Mouse (Mus musculus) right cerebral cortex, adult 18-20 months (tissue): Measurements from ENCODE around the gene Taf12.
"Not testable (repeated sequence)": the region's sequence is repeated elsewhere in the genome, so short reads cannot be mapped to it uniquely, and the experiment has no call there.

Experiments
- DNase-seq: peaks from one replicate; pipeline ENCODE4 v3.0.0; 2022; ENCODE audit warnings: mixed read lengths

Taf12 gene

GRCm38 (mm10) chr4:132273166-132273565 lies 1.0 kb upstream of the Taf12 start:
- no peak for DNase-seq

- DNase-seq = no peak
These were observed 1.8 kb downstream of the Taf12 start for GRCm38 (mm10) chr4:132275949-132276348.

- not testable (repeated sequence) for DNase-seq
These were observed 14.7 kb downstream of the Taf12 start for GRCm38 (mm10) chr4:132288840-132289239.

GRCm38 (mm10) chr4:132291056-132291455 lies 16.9 kb downstream of the Taf12 start:
- DNase-seq = no peak

- DNase-seq = no peak
These were observed 17.6 kb downstream of the Taf12 start for GRCm38 (mm10) chr4:132291624-132292335.

DNA sequence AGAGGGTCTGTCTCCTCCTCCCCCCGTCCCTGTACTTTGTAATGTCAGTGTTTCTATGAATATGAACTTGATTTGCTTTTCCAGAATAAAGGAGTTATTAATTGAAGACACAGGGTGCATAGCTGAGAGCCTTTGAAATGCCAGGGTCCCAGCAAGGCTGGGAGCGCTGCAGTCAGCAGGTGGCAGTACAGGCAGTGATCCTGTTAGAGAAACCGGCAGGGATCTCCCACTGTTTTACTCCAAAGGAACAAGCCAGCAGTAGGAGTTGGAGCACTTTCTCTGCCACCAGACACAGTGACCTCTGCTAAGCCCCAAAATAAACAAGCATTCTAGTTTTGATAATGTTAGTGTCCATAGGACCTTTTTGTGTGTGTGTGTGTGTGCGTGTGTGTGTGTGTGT lies 18.8 kb downstream of the Taf12 start:
- no peak for DNase-seq

DNA sequence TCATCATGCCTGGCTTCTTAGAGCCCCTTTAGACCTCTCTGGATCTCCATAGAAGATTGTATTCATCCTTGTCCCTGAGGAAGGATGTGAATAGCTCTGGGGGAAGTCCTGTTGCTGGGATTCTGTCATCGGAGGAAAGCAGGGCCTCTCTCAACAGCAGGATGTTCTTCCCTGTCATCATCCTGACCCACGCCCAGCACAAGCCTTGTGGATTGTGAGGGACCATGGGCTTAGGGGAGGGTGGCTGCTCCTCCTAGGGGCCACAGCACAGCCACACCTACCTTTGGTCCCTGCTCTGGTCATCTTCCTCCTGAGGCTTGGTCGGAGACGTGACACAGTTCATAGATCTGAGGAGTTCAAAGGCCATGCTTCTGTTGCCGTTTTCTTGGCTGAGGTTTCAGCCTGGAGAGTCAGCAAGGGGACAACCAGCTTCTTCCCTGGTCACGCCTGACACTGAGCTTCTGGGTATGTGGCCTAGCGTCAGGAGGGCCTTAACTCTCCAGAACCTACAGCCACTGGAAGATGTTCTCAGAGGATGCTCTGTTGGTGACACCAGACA lies 19.6 kb downstream of the Taf12 start:
- no peak for DNase-seq

DNA sequence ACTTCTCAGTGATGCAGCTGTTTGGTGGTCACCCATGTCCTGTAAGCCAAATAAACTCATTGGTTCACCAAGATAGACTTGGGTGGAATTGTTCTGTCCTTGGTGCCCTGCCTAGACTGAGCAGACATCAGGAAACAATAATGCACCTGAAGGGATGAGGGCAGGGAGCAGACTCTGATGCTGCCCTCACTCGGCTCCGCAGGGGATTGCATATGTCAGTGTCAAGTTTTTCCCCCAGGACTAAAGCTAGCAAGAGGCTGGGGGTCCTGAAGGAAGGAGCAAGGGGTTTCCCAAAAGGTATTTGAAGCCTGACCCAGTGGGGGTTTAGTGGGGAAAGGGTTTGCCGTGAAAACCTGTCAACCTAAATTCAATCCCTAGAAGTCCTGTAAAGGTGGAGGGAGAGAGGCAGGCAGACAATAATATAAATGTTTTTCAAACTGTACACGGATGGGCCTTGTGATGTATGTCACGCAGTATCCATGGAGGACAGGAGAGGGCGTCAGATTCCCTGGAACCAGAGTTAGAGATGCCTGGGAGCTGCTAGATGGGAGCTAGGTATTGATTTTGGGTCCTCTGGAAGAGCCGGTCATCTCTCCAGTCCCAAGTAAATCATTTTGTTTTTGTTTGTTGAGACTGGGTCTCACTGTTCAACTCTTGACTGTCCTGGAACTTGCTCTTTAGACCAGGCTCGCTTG lies 21.7 kb downstream of the Taf12 start:
- no peak for DNase-seq

DNA sequence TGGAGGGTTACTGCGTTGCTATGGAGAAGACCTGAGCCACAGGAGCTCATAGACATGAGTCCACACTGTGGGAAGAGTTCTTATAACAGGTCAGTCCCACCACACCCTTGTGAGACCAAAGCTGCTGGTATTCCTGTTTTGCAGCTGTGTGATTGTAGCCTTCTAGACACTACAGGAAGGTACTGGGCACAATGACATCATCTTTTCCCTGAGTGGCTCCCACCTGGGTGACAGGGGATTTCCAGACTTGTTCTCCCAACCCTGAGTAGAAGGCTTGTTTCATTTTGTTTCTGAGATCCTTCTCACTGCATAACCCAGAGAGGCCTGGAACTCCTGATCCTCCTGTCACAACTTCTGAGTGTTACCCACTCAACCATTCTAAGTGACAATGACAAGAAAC lies 25.7 kb downstream of the Taf12 start:
- DNase-seq = no peak

GRCm38 (mm10) chr4:132301486-132301885 lies 27.3 kb downstream of the Taf12 start:
- DNase-seq = no peak

- DNase-seq = no peak
These were observed 28.1 kb downstream of the Taf12 start for GRCm38 (mm10) chr4:132301965-132302938.

GRCm38 (mm10) chr4:132302939-132303479 lies 28.8 kb downstream of the Taf12 start, which contains the start of gene Rab42:
Gene Rab42, minus strand, starts transcription at chr4:132303385.
- peak; percentile 77 for DNase-seq

DNA sequence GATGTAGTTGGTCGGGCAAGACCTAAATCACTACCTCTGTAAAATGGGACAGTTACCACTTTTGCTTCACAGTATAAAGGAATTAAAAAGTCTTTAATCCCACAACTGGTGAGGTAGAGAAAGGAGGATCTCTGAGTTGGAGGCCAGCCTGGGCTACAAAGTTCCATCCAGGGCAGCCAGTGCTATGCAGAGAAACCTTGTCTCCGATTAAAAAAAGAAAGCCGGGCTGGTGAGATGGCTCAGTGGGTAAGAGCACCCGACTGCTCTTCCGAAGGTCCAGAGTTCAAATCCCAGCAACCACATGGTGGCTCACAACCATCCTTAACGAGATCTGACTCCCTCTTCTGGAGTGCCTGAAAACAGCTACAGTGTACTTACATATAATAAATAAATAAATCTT lies 29.3 kb downstream of the Taf12 start:
- not testable (repeated sequence) for DNase-seq

DNA sequence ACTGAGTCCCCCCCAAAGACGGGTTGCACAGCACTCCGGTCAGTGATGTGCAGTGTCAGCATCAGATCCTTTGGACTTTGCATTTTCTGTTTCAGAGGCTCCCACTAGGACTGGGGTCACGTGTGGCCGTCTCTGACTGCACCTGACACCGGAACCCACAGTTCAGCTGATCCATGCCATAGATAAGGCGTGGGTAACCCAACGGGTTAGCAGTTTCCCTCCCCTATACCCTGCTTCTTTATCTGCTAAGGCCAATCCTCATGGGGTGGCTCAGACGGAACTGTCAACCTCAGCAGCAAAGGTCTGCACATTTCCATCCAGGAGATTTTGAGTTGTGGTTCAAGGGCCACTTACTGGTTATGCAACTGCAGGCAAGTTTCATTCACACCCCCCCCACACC lies 31.1 kb downstream of the Taf12 start:
- DNase-seq = no peak

DNA sequence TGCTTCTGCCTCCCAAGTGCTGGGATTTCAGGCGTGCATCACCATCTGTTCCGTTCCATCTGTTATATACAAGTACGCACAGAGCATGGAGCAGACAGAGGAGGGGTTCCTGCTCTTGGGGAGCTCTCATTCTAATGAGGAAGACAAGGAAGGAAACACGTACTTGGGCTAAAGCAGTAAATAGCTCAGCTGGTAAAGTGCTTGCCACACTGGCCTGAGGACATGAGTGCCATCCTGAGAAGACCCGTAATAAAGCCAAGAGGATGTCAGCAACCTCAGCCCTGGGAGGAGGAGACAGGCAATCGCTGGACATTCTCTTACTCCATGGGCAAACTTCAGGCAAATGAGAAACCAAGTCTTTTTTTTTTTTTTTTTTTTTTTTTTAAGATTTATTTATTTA lies 31.8 kb downstream of the Taf12 start:
- no peak for DNase-seq

DNA sequence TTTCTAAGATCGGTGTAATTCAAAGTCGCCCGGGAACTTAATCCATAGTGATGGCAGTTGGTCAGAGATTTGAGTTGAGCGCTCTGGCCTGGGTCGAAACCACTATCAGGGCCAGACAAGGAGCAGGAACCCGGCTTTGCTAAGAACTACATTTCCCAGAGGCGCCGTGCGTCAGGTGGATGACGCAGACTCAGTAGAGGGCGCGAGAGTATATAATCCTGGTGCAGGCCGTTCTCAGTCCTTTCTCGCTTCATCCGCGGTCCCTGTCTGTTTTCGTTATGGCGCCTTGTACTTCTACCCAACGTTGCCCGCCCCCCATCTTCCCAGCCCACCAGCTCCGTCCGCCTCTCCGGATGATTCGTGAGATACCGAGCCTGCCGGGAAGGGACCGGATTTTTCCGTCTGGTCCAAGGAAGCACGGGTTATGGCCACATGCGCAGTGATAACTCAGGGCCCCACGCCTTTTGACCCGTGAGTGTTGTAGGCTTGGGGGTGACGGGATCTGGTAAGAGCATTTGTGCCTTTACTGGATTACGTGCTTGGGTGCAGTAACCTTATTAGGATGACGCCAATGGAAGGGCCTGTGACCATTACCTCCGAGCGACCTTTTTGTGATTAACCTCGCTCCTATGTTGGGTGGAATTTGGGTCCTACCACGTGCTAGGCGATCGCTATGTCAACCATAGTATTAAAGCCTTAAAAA lies 34.4 kb downstream of the Taf12 start:
- peak; percentile 93 for DNase-seq

GRCm38 (mm10) chr4:132309140-132309848 lies 35.1 kb downstream of the Taf12 start:
- DNase-seq = no peak

DNA sequence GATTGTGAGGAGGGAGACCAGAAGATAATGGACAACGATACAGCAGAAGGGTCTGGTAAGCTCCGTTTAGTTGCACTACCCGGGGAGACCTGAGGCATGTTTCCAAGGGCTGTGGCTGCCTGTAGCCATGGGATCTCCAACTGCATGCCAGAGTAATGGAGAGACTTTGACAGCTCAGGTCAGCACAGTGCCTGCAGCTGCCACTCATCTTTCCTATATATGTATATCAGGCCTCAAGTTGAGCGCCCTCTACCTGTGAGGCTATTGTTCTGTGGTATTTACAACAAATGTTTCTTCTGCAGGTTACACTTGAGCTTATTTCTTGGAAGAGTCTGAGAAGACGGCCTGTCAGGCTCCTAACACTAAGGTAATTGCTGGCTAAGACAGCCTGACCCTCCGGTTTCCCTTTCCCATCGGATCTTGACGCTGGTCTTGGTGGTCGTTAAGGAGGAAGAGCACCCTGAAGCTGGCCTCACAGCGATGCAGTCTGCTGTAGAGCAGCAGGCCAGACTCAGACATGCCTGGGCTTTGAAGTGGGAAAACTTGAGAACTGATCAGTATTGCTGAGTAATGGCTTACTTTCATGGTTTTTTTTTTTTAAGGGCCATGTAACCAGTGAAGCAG lies 35.8 kb downstream of the Taf12 start:
- DNase-seq = no peak

DNA sequence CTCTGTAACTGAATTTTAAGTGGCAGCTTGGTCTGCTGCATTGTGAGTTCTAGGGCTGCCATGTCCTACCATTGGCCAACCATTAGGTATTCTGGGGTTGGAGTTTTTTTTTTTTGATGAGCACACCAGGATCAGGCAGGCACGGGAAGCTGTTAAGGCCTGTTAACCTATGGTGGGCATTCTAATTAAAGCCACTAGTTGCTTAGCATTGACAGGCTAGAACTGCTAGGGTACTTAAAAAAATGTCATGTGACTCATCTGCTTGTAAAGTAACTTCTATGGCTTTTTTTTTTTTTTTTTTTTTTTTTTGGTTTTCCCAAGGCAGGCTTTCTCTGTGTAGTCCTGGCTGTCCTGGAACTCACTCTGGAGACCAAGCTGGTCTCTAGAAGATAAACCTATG lies 37.0 kb downstream of the Taf12 start:
- no peak for DNase-seq

- no peak for DNase-seq
These were observed 37.6 kb downstream of the Taf12 start for GRCm38 (mm10) chr4:132311801-132312200.

DNA sequence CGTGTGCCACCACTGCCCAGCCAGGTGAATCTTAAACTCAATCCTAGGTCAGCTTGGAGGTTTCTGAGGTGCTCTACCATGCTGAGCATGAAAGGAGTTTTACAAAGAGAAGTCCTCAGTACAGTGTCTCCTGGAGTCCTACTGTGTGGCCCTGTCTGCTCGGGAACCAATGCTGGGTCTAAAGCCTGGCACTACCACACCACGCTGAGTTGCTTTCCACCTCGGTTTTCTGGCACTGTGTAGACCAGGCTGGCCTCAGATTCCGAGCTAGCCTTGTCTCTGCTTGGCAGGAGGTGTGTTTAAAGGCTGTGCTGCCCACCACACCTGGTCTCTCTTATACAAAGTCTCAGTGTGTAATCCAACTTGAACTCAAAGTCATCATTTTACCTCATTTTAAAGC lies 38.5 kb downstream of the Taf12 start:
- no peak for DNase-seq
